Mouse (Mus musculus): ENCODE results near the gene Klk5. TPM values are rescaled to one million over a fixed set of nuclear protein-coding genes. Genes with fewer than 3 reads are reported as not detected.

The Klk5 gene
- polyA plus RNA-seq, 1 experiment from 2014 or later, result not detected

GRCm38 (mm10) chr7:43829006-43829405 lies 12.8 kb upstream of the Klk5 start:
- TF ChIP-seq CTCF (IDR thresholded peaks at IDR 0.05), result no peak
- ChIA-PET CTCF (no interaction called here), POLR2A (no interaction called here)
- H3K27me3 ChIP-seq, result no peaks in the 10 kb centered on the region
- ATAC-seq (no peak), DNase-seq (ENCODE audit: low read depth, low spot score) (no peak)
- in situ Hi-C loops (cut with MboI; ENCODE audit: low pct_unique_long_range_greater_than_20kb), result no loop called here

GRCm38 (mm10) chr7:43843801-43844200 lies 2.0 kb downstream of the Klk5 start:
- ChIA-PET CTCF (no interaction called here), POLR2A (no interaction called here)
- no peak for ATAC-seq
- TF ChIP-seq CTCF (IDR thresholded peaks at IDR 0.05), result no peak
- no peak for DNase-seq (ENCODE audit: low read depth, low spot score)
- in situ Hi-C loops (cut with MboI; ENCODE audit: low pct_unique_long_range_greater_than_20kb), result no loop called here
- no peaks in the 10 kb centered on the region for H3K27me3 ChIP-seq

- ATAC-seq, result no peak
- H3K27me3 ChIP-seq, result no peaks in the 10 kb centered on the region
- POLR2A ChIA-PET, result no interaction called here
- CTCF ChIA-PET, result no interaction called here
- DNase-seq (ENCODE audit: low read depth, low spot score), result no peak
- TF ChIP-seq CTCF (IDR thresholded peaks at IDR 0.05), result no peak
- in situ Hi-C loops (cut with MboI; ENCODE audit: low pct_unique_long_range_greater_than_20kb), result no loop called here
These were observed 9.8 kb downstream of the Klk5 start for GRCm38 (mm10) chr7:43851616-43852015.

GRCm38 (mm10) chr7:43854642-43855380 lies 13.0 kb downstream of the Klk5 start:
- in situ Hi-C loops (cut with MboI; ENCODE audit: low pct_unique_long_range_greater_than_20kb), result no loop called here
- DNase-seq (ENCODE audit: low read depth, low spot score), result no peak
- ChIA-PET POLR2A (no interaction called here), CTCF (no interaction called here)
- ATAC-seq, result no peak
- TF ChIP-seq CTCF (IDR thresholded peaks at IDR 0.05), result no peak
- H3K27me3 ChIP-seq, result no peaks in the 10 kb centered on the region

- in situ Hi-C loops (cut with MboI; ENCODE audit: low pct_unique_long_range_greater_than_20kb), result no loop called here
These were observed 13.9 kb downstream of the Klk5 start for GRCm38 (mm10) chr7:43855709-43856108.

GRCm38 (mm10) chr7:43856307-43856706 lies 14.5 kb downstream of the Klk5 start:
- ChIA-PET CTCF (no interaction called here), POLR2A (interaction anchor here (0.6 kb wide), 1 partner anchor 263 kb away, joined by 3 read pairs; no protein-coding TSS in a partner anchor)
- no peak for DNase-seq (ENCODE audit: low read depth, low spot score)
- TF ChIP-seq CTCF (IDR thresholded peaks at IDR 0.05), result no peak
- no peak for ATAC-seq
- in situ Hi-C loops (cut with MboI; ENCODE audit: low pct_unique_long_range_greater_than_20kb), result no loop called here
- no peaks in the 10 kb centered on the region for H3K27me3 ChIP-seq

More at GRCm38 (mm10) chr7:43855709-43856108, 13.9 kb downstream of the Klk5 start:
- ChIA-PET CTCF (no interaction called here), POLR2A (no interaction called here)
- DNase-seq (ENCODE audit: low read depth, low spot score) (no peak), ATAC-seq (no peak)
- no peak for TF ChIP-seq CTCF (IDR thresholded peaks at IDR 0.05)
- no peaks in the 10 kb centered on the region for H3K27me3 ChIP-seq

GRCm38 (mm10) chr7:43857501-43857900 lies 15.7 kb downstream of the Klk5 start:
- H3K27me3 ChIP-seq, result no peaks in the 10 kb centered on the region
- ATAC-seq (no peak), DNase-seq (ENCODE audit: low read depth, low spot score) (no peak)
- TF ChIP-seq CTCF (IDR thresholded peaks at IDR 0.05), result no peak
- ChIA-PET POLR2A (no interaction called here), CTCF (no interaction called here)
- in situ Hi-C loops (cut with MboI; ENCODE audit: low pct_unique_long_range_greater_than_20kb), result no loop called here

- ChIA-PET CTCF (no interaction called here), POLR2A (no interaction called here)
- no peaks in the 10 kb centered on the region for H3K27me3 ChIP-seq
- TF ChIP-seq CTCF (IDR thresholded peaks at IDR 0.05), result no peak
- DNase-seq (ENCODE audit: low read depth, low spot score) (no peak), ATAC-seq (no peak)
- in situ Hi-C loops (cut with MboI; ENCODE audit: low pct_unique_long_range_greater_than_20kb), result no loop called here
These were observed 18.6 kb downstream of the Klk5 start for GRCm38 (mm10) chr7:43860411-43860810.

- peak; percentile 81 for TF ChIP-seq CTCF (IDR thresholded peaks at IDR 0.05)
- ATAC-seq (peak; percentile 78), DNase-seq (ENCODE audit: low read depth, low spot score) (no peak)
- in situ Hi-C loops (cut with MboI; ENCODE audit: low pct_unique_long_range_greater_than_20kb), result no loop called here
- POLR2A ChIA-PET, result no interaction called here
- H3K27me3 ChIP-seq, result peaks cover 8% of the 10 kb centered on the region
- CTCF ChIA-PET, result interaction anchor here (1.8 kb wide), 1 partner anchor 12 kb away, joined by 3 read pairs; no protein-coding TSS in a partner anchor
These were observed 31.5 kb downstream of the Klk5 start for GRCm38 (mm10) chr7:43873237-43873636.

GRCm38 (mm10) chr7:43873674-43874073 lies 31.9 kb downstream of the Klk5 start:
- peaks cover 8% of the 10 kb centered on the region for H3K27me3 ChIP-seq
- DNase-seq (ENCODE audit: low read depth, low spot score) (no peak), ATAC-seq (no peak)
- CTCF ChIA-PET, result no interaction called here
- in situ Hi-C loops (cut with MboI; ENCODE audit: low pct_unique_long_range_greater_than_20kb), result no loop called here
- POLR2A ChIA-PET, result no interaction called here
- no peak for TF ChIP-seq CTCF (IDR thresholded peaks at IDR 0.05)

GRCm38 (mm10) chr7:43874868-43875375 lies 33.2 kb downstream of the Klk5 start:
- no peak for ATAC-seq
- in situ Hi-C loops (cut with MboI; ENCODE audit: low pct_unique_long_range_greater_than_20kb), result loop anchor here (25.0 kb wide), 1 partner anchor 462 kb away; no protein-coding TSS in a partner anchor
- ChIA-PET CTCF (no interaction called here), POLR2A (no interaction called here)
- TF ChIP-seq CTCF (IDR thresholded peaks at IDR 0.05), result no peak
- no peak for DNase-seq (ENCODE audit: low read depth, low spot score)
- no peaks in the 10 kb centered on the region for H3K27me3 ChIP-seq

Data from Patski (cell line).